Mouse (Mus musculus) layer of hippocampus, adult 8-10 months (tissue): ENCODE results near the gene Apoc3. TPM values are rescaled to one million over a fixed set of nuclear protein-coding genes. Genes with fewer than 3 reads are reported as not detected.

Experiments
- DNase-seq, 2 experiments: peaks; one replicate each; pipeline ENCODE4 v3.0.0; 2022; ENCODE audit warnings: low spot score in 2 of 2
- total RNA-seq, 4 experiments: library from RNA; stranded (reverse); gene quantifications; 2 replicates each; pipeline ENCODE4 v1.2.4; 2022

Apoc3 gene
- total RNA-seq, 4 experiments from 2014 or later = 0.86 to 2.0 TPM; not detected in 2

GRCm38 (mm10) chr9:46230450-46230975, 4.9 kb downstream of the Apoc3 start:
- DNase-seq = no peak

GRCm38 (mm10) chr9:46229573-46230449, 5.6 kb downstream of the Apoc3 start:
- peak; percentile 85 to 92 for DNase-seq

- DNase-seq = no peak
Measured at GRCm38 (mm10) chr9:46228491-46228890, 6.9 kb downstream of the Apoc3 start, which contains the start of gene Apoa1. Apoa1 (plus strand) TSS chr9:46228580.

GRCm38 (mm10) chr9:46227064-46227614, 8.3 kb downstream of the Apoc3 start:
- no peak for DNase-seq

- DNase-seq = no peak
Measured at GRCm38 (mm10) chr9:46224945-46225660, 10.3 kb downstream of the Apoc3 start.

GRCm38 (mm10) chr9:46224101-46224500, 11.3 kb downstream of the Apoc3 start:
- DNase-seq = no peak

GRCm38 (mm10) chr9:46223090-46223489, 12.3 kb downstream of the Apoc3 start:
- DNase-seq = no peak

- no peak for DNase-seq
Measured at GRCm38 (mm10) chr9:46218176-46218575, 17.3 kb downstream of the Apoc3 start.

GRCm38 (mm10) chr9:46216744-46217470, 18.5 kb downstream of the Apoc3 start:
- no peak for DNase-seq

- DNase-seq = peak in 1 of 2 experiments; percentile 47
Measured at GRCm38 (mm10) chr9:46215338-46216322, 19.8 kb downstream of the Apoc3 start.

- no peak for DNase-seq
Measured at GRCm38 (mm10) chr9:46214946-46215337, 20.5 kb downstream of the Apoc3 start.

- no peak for DNase-seq
Measured at GRCm38 (mm10) chr9:46214276-46214675, 21.2 kb downstream of the Apoc3 start.

- DNase-seq = no peak
Measured at GRCm38 (mm10) chr9:46210473-46210872, 25.0 kb downstream of the Apoc3 start.

- DNase-seq = no peak
Measured at GRCm38 (mm10) chr9:46208401-46208974, 26.9 kb downstream of the Apoc3 start.

GRCm38 (mm10) chr9:46207501-46207869, 28.0 kb downstream of the Apoc3 start:
- DNase-seq = no peak

- DNase-seq = no peak
Measured at GRCm38 (mm10) chr9:46206834-46207500, 28.5 kb downstream of the Apoc3 start.

- no peak for DNase-seq
Measured at GRCm38 (mm10) chr9:46199609-46200008, 35.8 kb downstream of the Apoc3 start.

- DNase-seq = no peak
Measured at GRCm38 (mm10) chr9:46198936-46199335, 36.5 kb downstream of the Apoc3 start.

GRCm38 (mm10) chr9:46198461-46198860, 37.0 kb downstream of the Apoc3 start:
- DNase-seq = peak; percentile 36 to 59
